Mouse (Mus musculus): ENCODE measurements around the gene Map6d1. TPM values are rescaled to one million over a fixed set of nuclear protein-coding genes. Genes with fewer than 3 reads are reported as not detected.

Gene Map6d1
- polyA plus RNA-seq, 1 experiment, result not detected

DNA sequence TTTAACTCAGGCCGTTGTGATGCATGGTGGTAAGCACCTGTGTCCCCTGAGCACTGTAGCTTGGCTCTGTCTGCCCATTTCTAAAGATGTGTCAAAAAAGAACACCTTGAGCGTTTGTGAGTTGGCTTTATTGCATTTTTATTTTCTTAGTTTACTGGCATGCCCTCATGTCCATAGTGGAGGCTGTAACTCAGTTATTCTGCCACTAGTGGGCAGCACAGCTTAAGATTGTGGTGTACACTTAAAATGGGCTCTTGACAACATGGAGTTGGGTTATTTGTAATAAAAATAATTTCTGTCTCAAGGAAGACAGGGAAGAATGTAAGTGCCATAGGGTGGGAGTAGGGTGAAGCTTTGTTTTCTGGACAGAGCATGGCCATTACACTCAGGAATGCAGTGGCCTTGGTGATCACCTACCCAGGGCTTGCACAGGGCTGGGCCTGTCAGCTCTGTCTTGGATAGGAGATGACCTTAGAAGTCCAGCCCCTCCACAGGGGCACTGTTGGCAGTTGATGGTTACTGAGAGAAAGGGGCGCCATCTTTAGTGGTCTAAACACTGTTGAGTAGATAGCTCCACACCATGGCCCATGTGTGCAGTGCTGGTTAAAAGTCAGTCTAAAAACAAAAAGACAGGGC is 27.4 kb downstream of the Map6d1 start:
- H3K4me3 ChIP-seq (ENCODE audit: insufficient read depth, low read depth, low read length), result no peak overlapping the region
- no peaks in the 10 kb centered on the region for H3K4me1 ChIP-seq (ENCODE audit: control insufficient read depth, insufficient read depth, insufficient read length, low read length)
- no peak overlapping the region for H3K27ac ChIP-seq (replicated peaks; ENCODE audit: low read depth, low read length)

GRCm38 (mm10) chr16:20199501-20200201 is 41.5 kb downstream of the Map6d1 start:
- no peaks in the 10 kb centered on the region for H3K4me1 ChIP-seq (ENCODE audit: control insufficient read depth, insufficient read depth, insufficient read length, low read length)
- no peak overlapping the region for H3K27ac ChIP-seq (replicated peaks; ENCODE audit: low read depth, low read length)
- H3K4me3 ChIP-seq (ENCODE audit: insufficient read depth, low read depth, low read length), result no peak overlapping the region

- no peak overlapping the region for H3K27ac ChIP-seq (replicated peaks; ENCODE audit: low read depth, low read length)
- H3K4me3 ChIP-seq (ENCODE audit: insufficient read depth, low read depth, low read length), result no peak overlapping the region
- no peaks in the 10 kb centered on the region for H3K4me1 ChIP-seq (ENCODE audit: control insufficient read depth, insufficient read depth, insufficient read length, low read length)
Measured at GRCm38 (mm10) chr16:20196962-20197361, 44.2 kb downstream of the Map6d1 start.

DNA sequence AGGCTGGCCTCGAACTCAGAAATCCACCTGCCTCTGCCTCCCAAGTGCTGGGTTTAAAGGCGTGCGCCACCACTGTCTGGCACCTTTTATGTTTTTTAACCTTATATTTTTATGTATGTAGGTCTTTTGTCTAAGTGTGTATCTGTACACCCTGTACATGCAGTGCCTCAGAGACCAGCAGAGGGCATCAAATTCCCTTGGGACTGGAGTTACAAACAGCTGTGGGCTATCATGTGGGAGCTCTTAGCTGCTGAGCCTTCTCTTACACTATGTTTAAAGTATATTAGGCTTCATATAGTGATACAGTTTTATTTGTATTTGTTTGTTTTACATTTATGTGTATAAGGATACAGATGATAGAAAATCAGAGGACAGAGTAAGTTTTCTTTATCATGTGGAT is 45.6 kb downstream of the Map6d1 start:
- Histone ChIP-seq H3K27ac (replicated peaks; ENCODE audit: low read depth, low read length) (no peak overlapping the region), H3K4me3 (ENCODE audit: insufficient read depth, low read depth, low read length) (no peak overlapping the region), H3K4me1 (ENCODE audit: control insufficient read depth, insufficient read depth, insufficient read length, low read length) (no peaks in the 10 kb centered on the region)

DNA sequence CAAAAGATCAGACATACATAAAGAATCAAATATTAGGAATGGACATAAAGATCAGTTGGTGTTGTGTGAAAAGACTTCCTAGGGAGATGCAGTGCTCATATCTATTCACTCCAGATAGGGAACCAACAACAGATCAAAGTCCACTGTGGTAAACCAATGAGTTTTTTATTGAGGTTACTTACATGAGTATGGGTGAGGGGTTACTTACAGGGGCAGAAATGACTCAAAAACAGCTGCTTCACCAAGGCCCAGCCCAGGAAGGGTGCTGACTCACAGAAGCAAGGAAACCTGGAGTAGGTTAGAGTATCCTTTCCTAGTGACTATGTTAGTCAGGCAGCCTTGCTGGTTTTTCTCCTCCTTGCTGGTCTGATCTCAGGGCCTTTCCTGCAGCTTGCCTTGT is 49.1 kb downstream of the Map6d1 start:
- Histone ChIP-seq H3K4me1 (ENCODE audit: control insufficient read depth, insufficient read depth, insufficient read length, low read length) (no peaks in the 10 kb centered on the region), H3K27ac (replicated peaks; ENCODE audit: low read depth, low read length) (no peak overlapping the region)

GRCm38 (mm10) chr16:20191161-20191882 is 49.8 kb downstream of the Map6d1 start:
- Histone ChIP-seq H3K27ac (replicated peaks; ENCODE audit: low read depth, low read length) (no peak overlapping the region), H3K4me1 (ENCODE audit: control insufficient read depth, insufficient read depth, insufficient read length, low read length) (no peaks in the 10 kb centered on the region), H3K4me3 (ENCODE audit: insufficient read depth, low read depth, low read length) (no peak overlapping the region)

More for the DNA sequence above, 49.1 kb downstream of the Map6d1 start:
- no peak overlapping the region for H3K4me3 ChIP-seq (ENCODE audit: insufficient read depth, low read depth, low read length)

DNA sequence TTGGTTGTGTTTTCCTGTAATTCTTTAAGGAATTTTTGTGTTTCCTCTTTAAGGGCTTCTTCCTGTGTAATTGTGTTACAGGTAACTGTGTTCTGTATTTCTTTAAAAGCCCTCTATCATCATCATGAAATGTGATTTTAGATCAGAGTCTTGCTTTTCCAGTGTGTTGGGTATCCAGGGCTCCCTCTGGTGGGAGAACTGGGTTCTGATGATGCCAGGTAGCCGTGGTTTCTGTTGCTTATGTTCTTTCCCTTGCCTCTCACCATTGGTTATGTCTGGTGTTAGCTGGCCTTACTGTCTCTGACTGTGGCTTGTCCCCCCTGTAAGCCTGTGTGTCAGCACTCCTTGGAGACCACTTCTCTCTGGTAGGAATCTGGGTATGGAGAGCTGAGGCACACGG is 55.8 kb downstream of the Map6d1 start:
- Histone ChIP-seq H3K4me1 (ENCODE audit: control insufficient read depth, insufficient read depth, insufficient read length, low read length) (no peaks in the 10 kb centered on the region), H3K27ac (replicated peaks; ENCODE audit: low read depth, low read length) (no peak overlapping the region), H3K4me3 (ENCODE audit: insufficient read depth, low read depth, low read length) (no peak overlapping the region)

Other genes starting within 250 kb of the Map6d1 start
- gene Klhl24, start 143.8 kb downstream of the Map6d1 start, polyA plus RNA-seq (2012; ENCODE audit: insufficient read depth, insufficient read length, missing spikeins), result 36.3 and 43.0 TPM in 2 replicates
- gene Yeats2, start 100.3 kb downstream of the Map6d1 start, polyA plus RNA-seq (2012; ENCODE audit: insufficient read depth, insufficient read length, missing spikeins), result 1.7 and 4.4 TPM in 2 replicates
- gene Parl, start 61.0 kb upstream of the Map6d1 start, polyA plus RNA-seq (2012; ENCODE audit: insufficient read depth, insufficient read length, missing spikeins), result 73.4 and 78.8 TPM in 2 replicates
- gene Cyp2ab1, start 84.0 kb upstream of the Map6d1 start, polyA plus RNA-seq (2012; ENCODE audit: insufficient read depth, insufficient read length, missing spikeins), result 0.79 TPM in 1 of 2 replicates, not detected in the other
- 21.2 and 21.3 TPM in 2 replicates for gene Abcc5, start 185.0 kb upstream of the Map6d1 start, polyA plus RNA-seq (2012; ENCODE audit: insufficient read depth, insufficient read length, missing spikeins)